Mouse (Mus musculus) naive thymus-derived CD4-positive, alpha-beta T cell, adult 2 months (primary cell): ENCODE measurements around the gene Fpgs.

Source experiments
- DNase-seq: peaks from one replicate; pipeline ENCODE4 v3.0.0-alpha.2; 2011; ENCODE audit warnings: low read depth

Fpgs gene

GRCm38 (mm10) chr2:32636617-32637016 lies 67.3 kb downstream of the Fpgs start:
- DNase-seq, result no peak

GRCm38 (mm10) chr2:32634277-32635105 lies 69.5 kb downstream of the Fpgs start:
- DNase-seq, result no peak

GRCm38 (mm10) chr2:32633660-32634059 lies 70.3 kb downstream of the Fpgs start:
- no peak for DNase-seq
